Mouse (Mus musculus) C3H10T1/2 (cell line): ENCODE measurements around the gene Hdx. TPM values are rescaled to one million over a fixed set of nuclear protein-coding genes. Genes with fewer than 3 reads are reported as not detected.

Experiments
- polyA plus RNA-seq, 2 experiments: library from polyadenylated mRNA; unstranded; fragments of >200 nt; fragmentation: generic; extraction: Trizol; gene quantifications; one replicate each; pipeline ENCODE4 v1.2.1; 2012; ENCODE audit warnings: missing spikeins in 2 of 2

Gene Hdx
- polyA plus RNA-seq = under 1 TPM; 0.01 to 0.09 TPM

DNA sequence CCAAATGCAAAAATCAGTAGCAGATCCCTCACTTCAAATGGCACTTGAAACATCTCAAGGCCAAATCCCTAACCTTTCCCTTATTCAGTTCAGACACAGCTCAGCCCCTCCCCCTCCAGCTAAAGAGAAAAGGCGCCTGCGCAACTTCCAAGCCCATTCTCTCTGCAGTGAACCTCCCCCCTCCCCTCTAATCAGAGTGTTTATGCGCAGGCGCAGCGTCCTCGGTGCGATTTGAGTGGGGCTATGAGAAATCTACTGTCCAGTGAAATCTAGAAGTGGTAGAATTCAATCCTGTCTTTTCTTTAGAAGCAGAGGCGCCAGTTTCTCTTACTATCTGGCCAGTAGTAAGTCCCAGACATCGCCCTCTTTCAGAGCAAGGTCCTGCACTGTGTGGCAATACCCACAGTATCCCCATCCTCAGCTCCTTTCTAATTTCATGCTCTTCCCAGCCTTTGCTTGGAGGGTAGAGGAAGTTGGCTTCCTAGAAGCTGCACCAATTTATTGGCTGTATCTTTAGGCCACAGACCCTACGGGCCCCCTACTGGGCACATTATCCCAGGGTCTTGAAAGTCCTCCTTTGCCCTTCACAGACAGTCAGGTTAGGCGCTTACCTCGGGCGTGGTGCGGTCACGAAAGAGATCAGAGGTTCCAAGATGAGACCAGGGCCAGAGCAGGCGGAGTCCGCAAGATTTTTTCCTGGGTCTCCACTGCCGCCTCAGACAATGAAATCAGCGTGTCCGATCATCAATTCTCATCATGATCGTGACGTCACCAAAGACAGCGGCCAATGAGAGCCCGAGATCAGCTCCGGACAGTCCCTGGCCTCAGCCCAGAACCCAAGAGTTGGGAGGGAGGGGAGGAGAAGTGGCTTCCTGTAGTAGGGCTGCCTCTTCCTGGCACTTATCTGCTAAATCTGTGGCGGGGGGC lies at the start of gene Hdx:
TSS of gene Hdx (minus strand) at position 724 of the 927 bp plus-strand sequence.

DNA sequence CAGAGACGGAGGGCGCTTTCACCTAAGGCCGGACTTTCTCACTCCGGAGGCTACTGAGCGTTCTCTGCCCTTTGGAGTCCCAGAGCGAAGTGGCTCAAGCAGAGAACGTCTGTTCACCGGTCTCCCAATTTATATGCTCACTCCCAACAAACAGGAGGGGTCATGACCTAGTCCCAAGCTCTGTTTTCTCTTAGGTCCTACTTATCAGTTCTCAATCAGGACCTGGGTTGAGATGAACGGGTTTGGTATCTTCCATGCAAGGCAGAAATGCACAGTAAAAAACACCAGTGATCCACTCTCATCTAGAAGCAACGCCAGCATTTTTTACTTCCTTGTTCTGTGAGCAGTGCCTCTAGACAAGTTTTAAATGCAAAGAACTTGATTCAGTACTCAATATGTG lies 159.0 kb downstream of the Hdx start, which contains the start of gene Rps6ka6:
TSS of gene Rps6ka6 (minus strand) at position 101 of the 400 bp plus-strand sequence.

Other genes starting within 250 kb of the Hdx start
- under 1 TPM in 1 of 2 experiments, not detected in 1; 0.05 TPM for gene Rps6ka6, start 159.1 kb downstream of the Hdx start, polyA plus RNA-seq
- gene Gm45194, start 194.3 kb upstream of the Hdx start, polyA plus RNA-seq = not detected